In genomic region chr4:47823299-47823698, GRCm38 (mm10) we compare ENCODE assay signal across 31 mouse cellular contexts.
"Had no signal": no experiment of that assay in that cellular context is flagged by ENCODE, and none has a peak within 500 bp of the region (broad histone marks: within the 10 kb centered on the region; RNA-seq: fewer than 3 reads in every experiment).

No protein-coding gene starts in this region.

- ATAC-seq: liver, embryonic 12.5 days; liver, postnatal 0 days; lung, postnatal 0 days; midbrain, embryonic 13.5 days; midbrain, embryonic 16.5 days had no signal

- H3K9me3 ChIP-seq: limb, embryonic 10.5 days; limb, embryonic 12.5 days; limb, embryonic 13.5 days; limb, embryonic 15.5 days; liver, embryonic 12.5 days; liver, embryonic 13.5 days; liver, embryonic 15.5 days; lung, embryonic 15.5 days; megakaryocyte, embryonic 14.5 days; midbrain, embryonic 10.5 days; midbrain, embryonic 12.5 days; midbrain, embryonic 13.5 days; neural tube, embryonic 12.5 days; neural tube, embryonic 13.5 days had no signal

- H3K27ac ChIP-seq: limb, embryonic 10.5 days; limb, embryonic 12.5 days; limb, embryonic 13.5 days; limb, embryonic 15.5 days; liver, embryonic 12.5 days; liver, embryonic 13.5 days; liver, embryonic 14.5 days; liver, embryonic 15.5 days; lung, embryonic 15.5 days; macrophage; midbrain, embryonic 10.5 days; midbrain, embryonic 12.5 days; midbrain, embryonic 13.5 days; neural tube, embryonic 12.5 days; neural tube, embryonic 13.5 days had no signal

- DNase-seq: liver; liver, embryonic 13.5 days; liver, postnatal 0 days; lung, adult 18-20 months; lung, adult 2 months; lung, embryonic 14.5 days; lung, postnatal 10 days; lung, postnatal 14 days; lung, postnatal 36 days; lung, postnatal 4 days; midbrain, embryonic 14.5 days had no signal

- H3K9ac ChIP-seq: limb, embryonic 12.5 days; limb, embryonic 13.5 days; limb, embryonic 15.5 days; liver, embryonic 12.5 days; liver, embryonic 13.5 days; liver, embryonic 14.5 days; liver, embryonic 15.5 days; liver, postnatal 0 days; lung, embryonic 14.5 days; lung, embryonic 15.5 days; midbrain, embryonic 12.5 days; midbrain, embryonic 13.5 days; neural tube, embryonic 12.5 days; neural tube, embryonic 13.5 days had no signal

- H3K4me2 ChIP-seq: limb, embryonic 12.5 days; limb, embryonic 13.5 days; limb, embryonic 15.5 days; liver, embryonic 11.5 days; liver, embryonic 12.5 days; liver, embryonic 13.5 days; liver, embryonic 15.5 days; lung, embryonic 14.5 days; lung, embryonic 15.5 days; midbrain, embryonic 11.5 days; midbrain, embryonic 12.5 days; midbrain, embryonic 13.5 days; neural tube, embryonic 12.5 days; neural tube, embryonic 13.5 days had no signal

- H3K4me1 ChIP-seq: limb, embryonic 10.5 days; limb, embryonic 12.5 days; limb, embryonic 13.5 days; limb, embryonic 15.5 days; liver, embryonic 12.5 days; liver, embryonic 13.5 days; liver, embryonic 15.5 days; lung, embryonic 15.5 days; megakaryocyte, embryonic 14.5 days; midbrain, embryonic 10.5 days; midbrain, embryonic 12.5 days; midbrain, embryonic 13.5 days; neural tube, embryonic 12.5 days; neural tube, embryonic 13.5 days had no signal

- H3K4me3 ChIP-seq: limb, embryonic 10.5 days; limb, embryonic 12.5 days; limb, embryonic 13.5 days; limb, embryonic 15.5 days; liver, embryonic 12.5 days; liver, embryonic 13.5 days; liver, embryonic 15.5 days; lung, embryonic 15.5 days; megakaryocyte, embryonic 14.5 days; midbrain, embryonic 10.5 days; midbrain, embryonic 12.5 days; midbrain, embryonic 13.5 days; myocyte; neural tube, embryonic 12.5 days; neural tube, embryonic 13.5 days had no signal

- H3K36me3 ChIP-seq: limb, embryonic 10.5 days; limb, embryonic 12.5 days; limb, embryonic 13.5 days; limb, embryonic 15.5 days; liver, embryonic 12.5 days; liver, embryonic 13.5 days; liver, embryonic 15.5 days; lung, embryonic 15.5 days; midbrain, embryonic 10.5 days; midbrain, embryonic 12.5 days; midbrain, embryonic 13.5 days; neural tube, embryonic 12.5 days; neural tube, embryonic 13.5 days had no signal

- H3K27me3 ChIP-seq: limb, embryonic 12.5 days; limb, embryonic 13.5 days; limb, embryonic 15.5 days; liver, embryonic 12.5 days; liver, embryonic 13.5 days; liver, embryonic 15.5 days; lung, embryonic 15.5 days; megakaryocyte, embryonic 14.5 days; midbrain, embryonic 12.5 days; midbrain, embryonic 13.5 days; neural tube, embryonic 12.5 days; neural tube, embryonic 13.5 days had no signal
